Mouse (Mus musculus) c-Kit-positive CD71-negative TER-119-negative erythroid progenitor cells, embryonic 14.5 days (primary cell): ENCODE measurements around the gene Thop1.
"Not testable (repeated sequence)": the region's sequence is repeated elsewhere in the genome, so short reads cannot be mapped to it uniquely, and the experiment has no call there.

Experiments used
- DNase-seq: peaks from one replicate; pipeline ENCODE4 v3.0.0-alpha.2; 2013; ENCODE audit warnings: low read depth

Gene Thop1

DNA sequence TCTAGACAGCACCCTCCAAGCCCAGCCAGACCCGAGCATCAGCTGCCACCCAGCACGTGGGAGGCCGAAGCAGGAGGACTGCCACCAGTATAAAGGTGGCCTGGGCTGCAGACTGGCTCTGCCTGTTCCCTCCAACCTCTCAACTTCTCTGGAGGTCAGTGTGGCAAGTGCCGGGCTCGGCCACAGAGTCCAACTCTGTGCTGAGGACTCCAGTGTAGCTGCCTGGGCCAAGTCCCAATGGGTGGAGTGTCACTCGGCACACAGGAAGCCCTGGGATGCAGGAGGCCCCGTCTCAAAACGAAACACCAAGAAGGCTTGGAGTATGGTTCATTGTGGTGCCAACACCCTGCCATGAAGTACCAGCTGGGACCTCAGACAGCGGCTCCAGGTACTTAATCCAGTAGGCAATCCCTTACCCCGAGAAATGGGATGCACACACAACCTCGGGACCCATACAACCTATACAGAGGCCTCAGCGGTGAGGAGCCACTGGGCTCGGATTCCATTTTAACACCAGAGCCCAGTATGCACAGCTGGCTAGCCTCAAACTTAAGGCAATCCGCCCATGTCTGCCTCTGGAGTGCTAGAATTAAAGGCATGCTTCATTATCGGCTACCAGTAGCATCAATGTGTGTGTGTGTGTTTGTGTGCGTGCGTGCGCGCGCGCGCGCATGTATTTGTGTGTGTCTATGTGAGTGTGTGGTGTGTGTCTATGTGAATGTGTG is 12.3 kb upstream of the Thop1 start:
- no peak for DNase-seq

DNA sequence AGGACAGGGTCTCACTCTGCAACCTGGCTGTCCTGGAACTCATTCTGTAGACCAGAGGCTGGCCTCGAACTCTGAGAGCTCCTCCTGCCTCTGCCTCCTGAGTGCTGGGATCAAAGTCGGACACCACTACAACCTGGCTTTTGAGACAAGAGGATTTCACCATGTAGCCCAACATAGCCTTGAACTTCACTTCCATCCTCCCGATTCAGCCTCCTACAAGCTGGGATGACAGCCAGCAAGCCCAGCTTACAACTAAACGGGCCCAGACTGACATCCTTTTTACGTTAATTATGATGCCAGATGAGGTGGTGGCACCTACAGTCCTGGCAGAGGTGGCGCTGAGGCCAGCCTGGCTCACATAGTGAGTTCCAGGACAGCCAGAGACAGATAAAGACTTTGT is 10.9 kb upstream of the Thop1 start:
- no peak for DNase-seq

DNA sequence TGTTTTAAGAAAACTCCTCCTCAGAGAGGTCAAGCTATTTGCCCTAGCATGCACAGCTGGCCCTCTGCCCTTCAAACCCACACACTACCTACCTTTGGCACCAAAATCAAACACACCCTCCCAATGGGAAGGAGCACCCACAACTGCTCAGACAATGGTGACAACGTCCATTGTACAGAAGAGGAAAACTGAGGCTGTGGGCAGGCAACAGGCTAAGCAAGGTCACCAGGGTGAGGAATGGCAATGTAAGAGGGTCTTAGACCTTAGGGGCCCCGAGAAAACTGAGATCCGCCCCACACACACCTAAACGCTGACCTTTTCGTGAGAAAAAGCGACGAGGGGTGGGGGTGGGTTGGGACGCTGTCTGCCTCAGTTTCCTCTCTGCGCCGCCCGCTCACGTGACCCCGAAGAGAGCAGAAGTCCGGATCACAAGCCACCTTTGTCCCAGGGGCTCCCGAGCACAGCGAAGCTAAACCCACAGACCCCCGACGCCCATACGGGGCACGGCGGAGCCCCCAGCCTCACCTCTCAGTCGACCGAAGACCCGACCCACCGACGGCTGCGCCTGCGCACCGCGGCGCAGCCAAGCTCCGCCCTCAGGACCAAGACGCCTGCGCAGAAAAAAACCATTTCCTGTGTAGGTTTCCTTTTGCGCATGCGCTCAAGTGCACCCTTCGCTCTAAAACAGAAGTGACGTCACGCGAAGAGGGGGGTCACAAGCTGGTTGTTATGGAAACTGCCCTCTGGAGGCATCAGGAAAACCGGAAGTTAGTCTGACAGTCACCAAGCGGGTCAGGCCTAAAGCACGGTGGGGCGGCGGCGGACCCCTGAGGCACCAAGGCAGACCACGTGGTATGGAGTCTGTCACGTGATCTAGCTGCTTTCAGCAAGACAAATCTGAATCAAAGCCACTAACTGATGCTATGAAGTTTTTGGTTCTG is 10.0 kb upstream of the Thop1 start, which contains the start of gene Sgta:
Gene Sgta, minus strand, starts transcription at position 579 of the 941 bp plus-strand sequence.
- DNase-seq: peak; percentile 99

DNA sequence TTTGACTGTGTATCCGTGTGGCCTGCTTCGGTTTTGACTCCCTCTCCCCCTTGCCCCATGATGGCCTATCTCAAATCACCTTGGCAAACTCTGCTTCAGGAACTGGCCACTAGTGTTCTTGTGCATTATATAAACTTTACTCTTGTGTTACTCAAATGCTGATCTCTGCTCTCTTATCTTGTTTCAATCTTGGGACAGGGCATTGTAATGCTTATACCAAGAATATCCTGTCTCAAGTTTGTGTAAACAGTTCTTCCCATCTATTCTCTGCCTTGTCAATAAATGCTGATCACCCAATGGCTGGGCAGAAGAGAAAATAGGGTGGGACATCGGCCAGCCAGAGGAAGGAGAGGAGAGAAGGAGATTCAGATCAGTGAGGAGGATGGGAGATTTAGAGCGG is 7.1 kb upstream of the Thop1 start:
- no peak for DNase-seq

DNA sequence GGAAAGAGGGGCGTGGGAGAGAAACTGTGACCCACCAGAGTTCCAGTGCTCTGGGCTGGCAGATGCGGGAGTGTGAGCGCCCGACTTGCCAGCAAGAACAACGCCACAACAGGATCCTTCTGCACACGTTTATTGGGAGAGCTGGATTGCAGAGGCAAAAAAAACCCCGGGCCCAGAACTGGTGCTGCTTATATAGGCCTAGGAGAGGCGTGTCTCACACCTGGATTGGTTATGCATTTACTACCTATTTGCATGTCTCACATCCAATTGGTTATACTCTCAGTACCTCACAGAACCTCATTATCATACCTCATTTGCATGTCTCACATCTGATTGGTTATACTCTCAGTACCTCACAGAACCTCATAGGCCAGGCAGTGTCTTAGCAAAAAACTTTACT is 5.3 kb upstream of the Thop1 start:
- DNase-seq: not testable (repeated sequence)

DNA sequence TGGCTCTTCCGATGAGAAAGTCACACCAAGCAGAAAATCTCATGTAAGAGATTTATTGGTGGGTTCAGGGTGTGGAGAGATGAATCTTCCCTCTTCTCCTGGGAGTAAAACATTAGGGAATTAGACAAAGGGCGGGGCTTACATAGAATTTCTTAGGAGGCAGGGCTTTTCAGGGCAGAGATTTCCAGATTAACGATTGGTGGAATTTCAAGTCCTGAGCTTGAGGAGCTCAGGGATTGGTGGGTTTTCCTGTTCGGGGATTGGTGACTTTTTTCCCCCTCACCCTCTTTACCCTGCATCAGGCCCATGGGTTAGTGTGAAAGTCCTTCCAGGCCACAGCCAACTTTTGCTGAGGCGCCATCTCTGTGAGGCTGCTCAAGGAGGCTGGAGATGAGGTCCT is 1.1 kb upstream of the Thop1 start:
- DNase-seq: no peak

DNA sequence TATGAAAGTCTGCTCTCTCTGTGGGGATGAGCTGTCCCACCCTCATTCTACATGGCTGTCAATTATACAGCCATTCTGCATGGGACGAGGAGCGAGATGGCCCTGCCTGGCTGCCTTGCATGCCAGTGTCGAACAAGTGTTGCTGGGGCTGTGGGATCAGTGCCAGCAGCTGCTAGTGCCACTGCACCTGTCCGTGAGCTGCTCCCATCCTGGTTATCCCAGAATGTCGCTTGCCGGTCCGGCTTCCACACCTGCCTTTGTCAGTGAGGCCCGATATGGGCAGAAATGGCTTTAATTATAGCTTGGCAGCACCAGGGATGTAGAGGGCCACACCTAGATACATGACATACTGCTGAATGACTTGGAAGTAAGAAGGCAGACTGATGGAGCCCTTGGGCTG is 2.5 kb downstream of the Thop1 start:
- no peak for DNase-seq

DNA sequence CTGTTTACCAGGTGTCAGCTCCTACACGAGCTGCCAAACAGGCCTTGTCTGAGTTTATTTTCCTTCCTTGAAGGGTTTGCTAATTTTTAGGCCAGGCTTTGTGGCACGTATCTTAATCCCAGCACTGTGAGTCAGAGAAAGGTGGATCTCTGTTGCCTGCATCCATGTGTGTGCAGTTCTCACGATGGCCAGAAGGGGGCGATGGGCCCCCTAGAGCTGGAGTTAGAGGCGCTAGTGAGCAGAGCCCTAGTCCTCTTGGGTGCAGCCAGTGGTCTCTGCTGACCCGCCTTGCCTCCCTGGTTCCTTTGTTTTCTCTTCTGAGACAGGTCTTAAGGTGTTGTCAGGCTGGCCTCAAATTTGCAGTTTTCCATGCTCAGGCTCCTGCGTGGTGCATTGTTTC is 3.6 kb downstream of the Thop1 start:
- no peak for DNase-seq

DNA sequence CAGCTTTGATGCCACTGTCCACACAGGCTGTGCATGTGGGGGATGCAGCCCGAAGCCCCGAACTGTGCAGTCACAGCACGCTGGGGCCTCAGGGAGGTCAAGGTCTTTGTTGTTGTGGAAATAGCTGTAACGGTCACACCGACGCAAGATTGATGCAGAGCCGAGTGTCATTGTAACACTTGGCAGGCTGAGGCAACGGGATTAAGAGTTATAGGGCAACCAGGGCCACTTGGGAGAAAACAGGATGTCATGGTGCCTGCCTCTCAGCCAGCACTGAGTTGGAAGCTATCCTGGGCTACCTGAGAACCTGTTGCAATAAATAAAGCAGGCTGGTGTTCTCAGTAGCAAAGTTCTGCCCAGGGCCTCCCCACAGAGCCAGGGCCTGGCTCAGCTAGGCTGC is 5.9 kb downstream of the Thop1 start:
- no peak for DNase-seq

DNA sequence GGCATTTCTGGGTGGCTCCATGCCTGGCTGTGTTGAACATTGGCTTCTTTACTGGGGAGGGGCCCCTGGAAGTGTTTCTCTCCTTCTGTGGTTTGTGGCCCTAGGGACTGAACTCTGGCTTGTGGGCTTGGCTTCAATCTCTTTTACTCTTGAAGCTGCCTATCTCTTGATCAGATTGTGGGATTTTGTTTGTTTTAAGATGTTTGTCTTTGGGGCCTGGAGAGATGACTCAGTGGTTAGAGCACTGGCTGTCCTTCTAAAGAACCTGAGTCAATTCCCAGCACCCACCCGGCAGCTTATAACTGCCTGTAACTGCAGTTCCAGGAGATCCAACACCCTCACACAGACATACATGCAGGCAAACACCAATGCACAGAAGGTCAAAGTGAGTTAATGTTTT is 6.5 kb downstream of the Thop1 start:
- DNase-seq: no peak

DNA sequence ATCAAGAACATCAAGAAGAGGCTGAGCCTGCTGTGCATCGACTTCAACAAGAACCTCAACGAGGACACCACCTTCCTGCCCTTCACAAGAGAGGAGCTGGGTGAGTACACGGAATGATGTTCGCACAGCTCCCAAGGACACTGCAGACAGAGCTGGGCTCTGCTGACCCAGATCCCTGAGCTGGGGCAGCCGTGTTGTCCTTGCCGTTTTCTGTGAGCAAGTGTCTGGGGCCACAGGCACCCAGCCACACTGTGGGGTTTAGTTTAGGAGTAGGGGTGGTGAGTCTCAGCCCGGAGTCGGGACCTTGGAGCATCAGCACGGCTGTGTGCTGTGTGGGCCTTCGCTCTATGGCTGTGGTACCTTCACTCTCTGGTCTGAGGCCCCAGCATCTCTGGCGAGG is 8.1 kb downstream of the Thop1 start:
- DNase-seq: no peak

DNA sequence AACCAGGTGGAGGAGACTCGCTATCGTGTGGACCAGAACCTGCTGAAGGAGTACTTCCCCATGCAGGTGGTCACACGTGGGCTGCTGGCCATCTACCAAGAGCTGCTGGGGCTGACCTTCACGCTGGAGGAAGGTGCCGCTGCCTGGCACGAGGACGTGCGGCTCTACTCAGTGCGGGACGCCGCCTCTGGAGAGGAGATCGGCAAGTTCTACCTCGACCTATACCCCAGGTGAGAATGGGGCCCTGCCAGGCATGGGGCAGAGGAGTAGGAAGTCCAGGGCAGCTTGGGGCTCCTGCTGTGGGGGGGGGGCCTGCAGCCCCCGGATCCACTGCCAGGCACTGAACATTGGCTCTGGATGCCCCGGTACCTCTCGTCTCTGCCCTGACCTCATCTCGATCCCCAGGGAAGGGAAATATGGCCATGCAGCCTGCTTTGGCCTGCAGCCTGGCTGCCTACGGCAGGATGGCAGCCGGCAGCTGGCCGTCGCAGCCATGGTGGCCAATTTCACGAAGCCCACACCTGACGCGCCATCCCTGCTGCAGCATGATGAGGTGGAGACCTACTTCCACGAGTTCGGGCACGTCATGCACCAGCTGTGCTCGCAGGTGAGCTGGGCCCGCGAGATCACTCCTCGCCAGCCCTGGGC is 10.3 kb downstream of the Thop1 start:
- no peak for DNase-seq

DNA sequence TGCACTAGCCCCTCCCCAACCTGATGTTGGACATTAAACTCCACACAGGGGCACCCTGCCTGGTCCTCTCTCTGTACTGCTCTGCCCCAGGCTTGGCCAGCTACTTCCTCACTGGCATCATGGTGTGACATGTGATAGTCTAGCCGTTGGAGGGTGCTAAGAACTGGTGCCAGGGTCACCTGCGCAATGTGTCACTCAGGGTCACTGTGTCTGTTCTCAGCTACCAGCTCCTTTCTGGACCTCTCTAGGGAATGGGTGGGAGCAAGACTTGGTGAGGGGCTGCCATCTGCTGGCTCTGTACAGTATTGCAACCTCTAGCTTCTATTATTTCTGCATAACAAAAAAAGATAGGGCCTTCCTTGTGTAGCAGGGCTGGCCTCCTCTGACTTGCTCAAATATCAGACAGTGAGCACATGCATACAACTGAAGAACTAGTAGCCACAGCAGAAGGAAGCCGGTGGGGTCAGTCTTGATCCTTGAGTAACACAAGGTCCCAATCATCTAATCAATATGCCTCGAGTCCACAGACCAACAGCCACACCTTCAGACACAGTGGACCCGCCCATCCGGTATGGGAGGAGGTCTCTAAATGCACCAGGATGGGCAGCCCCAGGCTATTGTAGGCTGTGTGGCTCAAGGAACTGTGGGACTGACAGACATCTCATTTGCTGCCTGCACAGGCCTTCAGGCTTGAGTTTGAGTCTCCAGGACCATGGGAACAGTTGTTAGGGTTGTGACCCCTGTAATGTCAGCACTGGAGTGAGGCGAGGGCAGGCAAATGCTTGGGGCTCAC is 12.5 kb downstream of the Thop1 start:
- peak; percentile 54 for DNase-seq

DNA sequence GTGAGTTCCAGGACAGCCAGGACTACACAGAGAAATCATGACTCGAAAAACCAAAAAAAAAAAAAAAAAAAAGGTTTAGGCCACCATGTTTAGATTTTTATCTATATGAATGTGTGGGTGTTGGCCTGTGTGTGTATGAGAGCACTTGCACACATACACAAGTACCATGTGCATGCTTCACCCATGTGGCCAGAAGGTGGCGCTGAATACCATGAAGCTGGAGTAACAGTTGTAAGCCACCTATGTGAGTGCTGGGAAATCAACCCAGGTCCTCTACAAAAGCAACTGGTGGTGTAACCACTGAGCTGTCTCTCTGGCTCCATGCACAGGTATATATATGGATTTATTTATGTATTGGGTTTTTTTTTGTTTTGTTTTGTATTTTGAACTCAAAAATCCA is 17.2 kb downstream of the Thop1 start:
- no peak for DNase-seq

DNA sequence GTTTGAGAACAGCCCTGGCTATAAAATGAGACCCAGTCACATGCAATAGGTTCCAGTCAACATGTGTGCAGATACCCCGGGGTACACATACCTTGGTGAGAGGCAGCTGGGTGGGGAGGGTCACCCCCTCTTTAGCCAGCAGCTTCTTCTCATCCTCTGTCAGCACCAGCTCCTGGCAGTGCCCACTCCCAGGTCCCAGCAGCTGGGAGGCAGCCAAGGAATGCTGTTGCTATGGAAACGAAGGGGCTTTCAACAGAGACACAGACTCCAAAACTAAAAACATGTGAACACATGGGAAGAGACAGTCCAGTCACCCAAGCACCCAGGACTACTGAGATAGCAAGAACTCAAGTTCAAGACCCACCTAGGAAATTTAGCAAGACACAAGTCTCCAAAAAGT is 19.4 kb downstream of the Thop1 start:
- DNase-seq: no peak

DNA sequence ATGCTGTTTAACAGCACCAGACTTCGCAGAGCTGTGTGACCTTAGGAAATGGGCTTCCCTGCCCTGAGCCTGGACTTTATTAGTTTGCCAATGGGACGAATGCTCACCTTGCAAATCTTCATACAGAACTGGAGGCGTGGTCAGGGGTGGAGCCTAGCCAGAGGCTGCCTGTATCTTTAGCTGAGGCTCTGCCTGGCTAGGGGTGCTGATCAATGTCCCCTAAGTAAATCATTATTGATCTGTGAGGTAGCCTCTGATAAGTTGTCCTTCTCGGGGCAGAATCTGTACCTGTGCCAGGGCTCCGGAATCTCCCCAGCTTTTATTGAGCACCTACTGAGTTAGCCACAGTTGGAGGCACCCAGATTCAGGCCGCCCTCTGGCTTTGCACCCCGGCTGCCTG is 20.8 kb downstream of the Thop1 start:
- no peak for DNase-seq

DNA sequence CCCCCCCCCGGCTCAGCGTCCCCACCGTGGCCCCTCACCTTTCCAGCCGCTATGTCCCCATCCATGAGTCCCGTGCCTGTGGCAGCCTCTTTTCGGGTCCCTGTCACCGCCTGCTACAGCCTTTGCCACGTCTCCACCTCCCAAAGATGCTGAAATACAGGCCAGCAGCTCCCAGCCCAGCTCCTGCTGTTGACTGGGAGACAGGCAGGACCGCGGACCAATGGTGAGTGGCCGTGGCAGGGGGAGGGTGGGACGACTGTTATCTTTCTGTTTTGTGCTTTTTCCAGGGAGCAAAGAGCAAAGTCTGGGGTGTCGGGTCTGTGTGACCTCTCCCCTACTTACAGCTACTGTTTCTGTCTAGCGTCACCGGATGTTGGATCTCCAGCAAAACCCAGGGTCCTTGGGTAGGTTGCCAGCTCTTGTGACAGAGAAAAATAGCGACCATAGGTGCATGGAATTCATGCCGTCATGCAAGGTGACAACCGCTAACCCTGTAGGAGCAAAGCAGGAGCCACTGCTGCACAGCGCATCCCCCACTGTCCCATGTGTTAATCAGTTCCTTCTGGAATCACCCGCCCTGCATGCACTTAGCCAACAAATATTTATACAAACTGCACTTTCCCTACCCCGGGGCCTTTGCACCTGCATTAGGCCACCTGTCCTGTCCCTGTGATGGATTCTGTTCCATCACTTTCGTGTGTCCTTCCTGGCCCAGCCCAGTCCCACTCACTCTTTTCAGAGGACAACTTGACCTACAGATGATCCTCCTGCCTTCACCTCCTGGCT is 22.8 kb downstream of the Thop1 start:
- no peak for DNase-seq

DNA sequence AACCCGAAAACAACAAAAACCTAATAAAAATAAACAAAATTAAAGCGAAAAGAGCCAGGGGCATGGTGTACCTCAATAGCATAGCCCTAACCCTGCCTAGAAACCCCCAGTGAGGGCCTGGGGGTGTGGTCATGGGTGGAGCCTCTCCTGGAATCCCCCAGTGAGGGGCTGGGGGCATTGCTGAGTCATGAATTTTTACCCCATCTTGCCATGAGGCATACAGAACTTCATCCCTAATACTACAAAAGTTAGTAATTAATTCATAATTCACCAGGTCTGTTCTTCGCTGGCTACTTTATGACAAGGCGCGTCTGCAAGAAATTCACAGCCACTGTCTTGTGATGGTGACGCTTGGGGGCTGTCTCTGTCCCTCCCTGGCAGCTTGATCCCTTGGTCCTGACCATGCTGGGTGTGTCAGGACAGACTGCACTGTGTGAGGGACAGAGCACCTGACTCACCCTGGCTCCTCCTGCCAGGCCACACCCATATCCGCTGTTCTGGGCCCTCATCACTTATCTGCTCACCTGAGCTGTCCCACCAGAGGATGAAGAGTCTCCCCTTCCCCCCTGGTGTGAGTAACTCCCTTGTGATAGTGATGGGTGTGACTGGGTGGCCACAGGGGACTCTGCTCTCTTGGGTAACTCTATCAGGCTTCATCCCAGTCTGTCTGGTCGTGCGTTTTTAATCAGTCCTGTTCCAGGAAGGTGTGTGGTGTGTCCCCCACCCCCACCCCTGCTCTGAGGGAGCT is 25.3 kb downstream of the Thop1 start:
- DNase-seq: no peak

DNA sequence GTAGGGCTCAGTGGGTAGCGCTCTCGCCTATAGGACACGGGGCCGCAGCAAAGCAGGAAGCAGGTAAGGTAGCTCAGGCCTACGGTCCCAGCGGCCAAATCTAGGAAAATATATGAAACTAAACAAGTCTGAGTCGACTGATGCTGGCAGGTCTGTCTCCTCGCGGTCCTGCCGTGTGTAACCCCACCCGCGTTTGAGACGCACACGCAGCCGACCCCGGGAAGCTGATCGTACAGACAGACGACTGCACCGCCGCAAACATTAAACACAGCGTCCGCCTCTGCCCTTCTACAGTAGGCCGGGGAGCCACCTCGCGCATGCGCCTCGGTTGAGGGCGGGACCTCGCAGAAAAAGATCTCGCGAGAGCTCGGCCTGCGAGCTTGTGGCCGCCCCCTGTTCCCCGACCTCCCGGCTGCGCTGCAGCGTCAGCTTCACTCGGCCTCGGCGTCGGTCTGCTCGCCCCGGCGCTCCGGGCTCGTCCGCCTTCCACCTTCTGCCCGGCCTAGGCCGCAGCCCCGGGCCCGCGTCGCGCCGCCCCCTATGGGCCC is 35.8 kb downstream of the Thop1 start, which contains the start of gene Map2k2:
Gene Map2k2, plus strand, starts transcription at position 351 of the 548 bp plus-strand sequence.
- DNase-seq: peak; percentile 93

DNA sequence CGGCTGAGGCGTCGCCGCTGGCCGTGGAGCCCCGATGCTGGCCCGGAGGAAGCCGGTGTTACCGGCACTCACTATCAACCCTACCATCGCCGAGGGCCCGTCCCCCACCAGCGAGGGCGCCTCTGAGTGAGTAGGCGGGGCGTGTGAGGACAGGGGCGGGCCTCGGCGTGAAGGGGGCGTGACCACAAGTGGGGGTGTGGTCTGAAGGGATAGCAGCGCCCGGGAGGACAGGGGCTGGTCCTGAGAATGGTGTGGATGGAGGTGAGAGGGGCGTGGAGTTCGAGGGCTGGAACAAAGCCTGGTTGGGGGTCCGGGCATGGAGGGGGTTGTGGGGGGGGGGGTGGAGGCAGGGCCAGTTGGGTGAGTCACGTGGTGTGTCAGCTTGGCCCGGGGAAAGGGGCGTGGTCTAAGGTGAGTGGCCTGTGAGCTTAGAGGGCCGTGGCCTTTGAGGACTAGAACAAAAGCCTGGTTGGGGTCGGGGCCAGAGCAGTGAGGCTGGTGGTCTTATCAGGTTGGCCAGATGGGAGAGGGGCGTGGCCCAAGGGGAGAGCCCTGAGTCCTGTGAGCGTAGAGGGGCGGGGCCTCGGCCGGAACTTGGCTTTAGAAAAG is 36.4 kb downstream of the Thop1 start:
- DNase-seq: peak; percentile 76
